Mouse (Mus musculus): ENCODE data around the gene Lrrk1. TPM values are rescaled to one million over a fixed set of nuclear protein-coding genes. Genes with fewer than 3 reads are reported as not detected.

The Lrrk1 gene
- polyA plus RNA-seq, 1 experiment = 76.4 TPM

DNA sequence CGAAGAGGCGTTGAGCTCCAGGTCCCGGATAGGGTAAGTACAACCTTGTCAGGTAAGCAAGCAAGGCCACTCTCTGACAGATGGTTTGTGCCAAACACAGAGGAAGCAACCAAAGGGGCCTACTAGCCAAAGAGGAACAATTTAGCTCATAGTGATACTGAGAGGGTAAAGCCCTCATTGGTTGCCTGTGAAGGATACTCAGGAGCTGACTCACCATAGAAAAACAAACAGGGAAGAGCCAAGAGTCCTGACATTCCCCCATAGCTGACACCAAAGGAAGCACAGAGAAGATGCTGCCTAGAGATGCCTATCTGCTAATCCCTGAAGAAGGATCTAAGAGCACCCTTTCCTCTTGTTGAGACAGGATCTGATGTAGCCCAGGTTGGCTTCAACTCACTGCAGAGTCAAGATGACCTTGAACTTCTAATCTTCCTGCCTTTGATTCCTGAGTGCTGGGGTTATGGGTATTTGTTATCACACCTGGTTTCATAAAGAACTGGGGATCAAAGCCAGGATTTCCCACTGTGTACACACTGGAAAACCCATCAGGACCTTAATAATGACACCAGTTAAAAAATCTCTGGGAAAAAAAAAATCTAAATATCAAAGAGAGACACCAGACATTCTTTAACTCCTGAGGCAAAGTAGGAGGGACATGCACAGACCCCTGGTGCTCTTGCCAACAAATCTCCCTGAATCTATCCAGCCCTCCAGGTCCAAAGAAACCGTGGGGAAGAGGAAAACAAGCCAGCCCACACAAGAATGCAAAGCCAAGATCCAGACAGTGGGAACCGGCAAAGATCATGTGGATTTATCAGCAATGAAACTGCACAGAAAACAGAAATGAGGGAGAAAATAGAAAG lies 18.8 kb downstream of the Lrrk1 start:
- peaks cover 9% of the 10 kb centered on the region for H3K4me1 ChIP-seq (ENCODE audit: control insufficient read depth, insufficient read depth, low read length)
- 57% methylated on average over 5 of the region's 5 CpGs for WGBS
- H3K4me3 ChIP-seq (replicated peaks; ENCODE audit: extremely low read depth, low read depth, low read length) = no peak overlapping the region
- DNase-seq = no peak
- no peak for TF ChIP-seq POLR2A (IDR thresholded peaks at IDR 0.05; ENCODE audit: borderline replicate concordance, extremely low read depth, low read depth, low read length)
- no peak for TF ChIP-seq CTCF (IDR thresholded peaks at IDR 0.05; ENCODE audit: insufficient read depth, low read length)

DNA sequence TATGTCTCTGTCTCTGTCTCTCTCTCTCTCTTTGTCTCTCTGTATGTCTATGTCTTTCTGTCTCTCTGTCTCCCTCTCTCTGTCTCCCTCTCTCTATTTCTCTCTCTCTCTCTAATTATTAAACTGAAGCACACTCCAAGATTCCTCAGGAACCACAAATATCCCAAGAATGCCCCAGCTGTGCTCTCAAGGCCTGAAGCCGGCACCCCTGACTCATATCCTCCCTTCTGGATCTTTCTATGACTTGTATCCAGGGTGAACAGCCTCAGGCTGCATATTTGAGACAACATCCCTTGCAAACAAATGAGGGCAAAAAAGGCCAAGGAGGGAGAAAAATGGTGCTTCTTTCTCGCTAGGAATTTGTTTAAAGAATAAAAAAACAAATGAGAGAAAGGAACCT lies 22.2 kb downstream of the Lrrk1 start, which contains the start of gene Gm10974:
Gm10974 (plus strand) TSS at position 2 of the 400 bp plus-strand sequence.
- WGBS = 36% methylated on average over 2 of the region's 2 CpGs
- H3K4me1 ChIP-seq (ENCODE audit: control insufficient read depth, insufficient read depth, low read length) = peaks cover 9% of the 10 kb centered on the region
- TF ChIP-seq POLR2A (IDR thresholded peaks at IDR 0.05; ENCODE audit: borderline replicate concordance, extremely low read depth, low read depth, low read length) = no peak
- no peak for DNase-seq
- no peak within 1 kb of the TSS for H3K4me3 ChIP-seq (replicated peaks; ENCODE audit: extremely low read depth, low read depth, low read length)

DNA sequence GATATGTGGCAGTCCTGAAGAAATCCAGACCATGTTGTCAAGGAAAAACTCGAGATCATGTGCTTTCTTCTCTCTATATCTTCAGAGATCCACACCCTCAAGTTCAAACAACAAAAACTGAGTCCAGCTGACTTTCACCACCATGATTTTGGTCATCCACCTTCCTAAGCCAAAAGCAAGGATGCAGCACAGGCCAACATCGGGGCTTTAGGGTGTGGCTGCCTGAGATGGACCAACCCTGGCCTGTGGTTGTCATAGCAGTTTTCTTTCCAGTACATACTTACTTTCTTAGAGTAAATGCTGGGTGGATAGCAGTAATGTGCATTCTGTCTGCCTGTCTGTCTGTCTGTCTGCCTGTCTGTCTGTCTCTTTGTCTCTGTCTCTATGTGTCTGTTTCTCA lies 22.7 kb downstream of the Lrrk1 start:
- Histone ChIP-seq H3K4me1 (ENCODE audit: control insufficient read depth, insufficient read depth, low read length) (peaks cover 9% of the 10 kb centered on the region), H3K4me3 (replicated peaks; ENCODE audit: extremely low read depth, low read depth, low read length) (no peak overlapping the region)
- no peak for DNase-seq
- TF ChIP-seq POLR2A (IDR thresholded peaks at IDR 0.05; ENCODE audit: borderline replicate concordance, extremely low read depth, low read depth, low read length) = no peak
- TF ChIP-seq CTCF (IDR thresholded peaks at IDR 0.05; ENCODE audit: insufficient read depth, low read length) = no peak
- 48% methylated on average over 2 of the region's 2 CpGs for WGBS

DNA sequence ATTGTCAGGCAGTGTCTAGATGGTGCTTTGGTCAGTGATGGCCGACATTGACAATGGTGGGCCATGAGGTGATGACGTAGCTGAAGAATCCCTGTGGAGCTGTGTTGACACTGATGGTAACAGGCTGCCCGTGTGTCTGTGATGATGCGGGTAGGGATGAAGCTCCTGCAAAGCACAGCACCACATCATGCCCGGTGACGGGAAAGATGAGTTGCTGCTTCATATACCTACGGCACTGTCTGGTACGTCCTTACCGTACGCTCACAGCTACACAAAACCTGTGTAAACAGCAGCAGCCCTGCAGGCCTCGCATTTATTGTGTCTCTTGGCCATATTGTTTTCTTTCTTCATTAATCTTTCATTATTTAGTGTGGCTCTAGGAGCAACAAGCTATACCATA lies 23.7 kb downstream of the Lrrk1 start:
- Histone ChIP-seq H3K4me3 (replicated peaks; ENCODE audit: extremely low read depth, low read depth, low read length) (no peak overlapping the region), H3K4me1 (ENCODE audit: control insufficient read depth, insufficient read depth, low read length) (peaks cover 7% of the 10 kb centered on the region)
- WGBS = 94% methylated on average over 11 of the region's 11 CpGs
- no peak for DNase-seq
- no peak for TF ChIP-seq CTCF (IDR thresholded peaks at IDR 0.05; ENCODE audit: insufficient read depth, low read length)

DNA sequence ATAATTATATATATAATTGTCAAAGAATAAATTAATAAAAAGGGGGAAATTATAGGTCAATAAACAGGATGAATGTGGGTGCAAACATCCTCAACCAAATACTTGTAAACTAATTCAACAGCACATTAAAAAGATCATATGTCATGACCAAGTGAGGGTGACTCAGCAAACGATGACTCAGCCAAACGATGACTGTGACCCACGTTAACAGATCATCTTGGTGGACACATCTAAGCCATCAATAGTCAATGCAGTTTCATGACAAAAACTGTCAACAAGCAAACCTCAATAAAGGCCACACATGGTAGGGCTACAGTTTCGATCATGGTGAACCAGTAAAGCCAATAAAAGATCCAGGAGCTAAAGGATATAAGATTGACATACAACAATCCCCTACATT lies 29.1 kb downstream of the Lrrk1 start:
- Histone ChIP-seq H3K4me3 (replicated peaks; ENCODE audit: extremely low read depth, low read depth, low read length) (no peak overlapping the region), H3K4me1 (ENCODE audit: control insufficient read depth, insufficient read depth, low read length) (peaks cover 2% of the 10 kb centered on the region; the same call in 1 of the 2 replicates)
- no peak for DNase-seq
- TF ChIP-seq CTCF (IDR thresholded peaks at IDR 0.05; ENCODE audit: insufficient read depth, low read length) (no peak), POLR2A (IDR thresholded peaks at IDR 0.05; ENCODE audit: borderline replicate concordance, extremely low read depth, low read depth, low read length) (no peak)
- WGBS = 87% methylated on average over 4 of the region's 4 CpGs

DNA sequence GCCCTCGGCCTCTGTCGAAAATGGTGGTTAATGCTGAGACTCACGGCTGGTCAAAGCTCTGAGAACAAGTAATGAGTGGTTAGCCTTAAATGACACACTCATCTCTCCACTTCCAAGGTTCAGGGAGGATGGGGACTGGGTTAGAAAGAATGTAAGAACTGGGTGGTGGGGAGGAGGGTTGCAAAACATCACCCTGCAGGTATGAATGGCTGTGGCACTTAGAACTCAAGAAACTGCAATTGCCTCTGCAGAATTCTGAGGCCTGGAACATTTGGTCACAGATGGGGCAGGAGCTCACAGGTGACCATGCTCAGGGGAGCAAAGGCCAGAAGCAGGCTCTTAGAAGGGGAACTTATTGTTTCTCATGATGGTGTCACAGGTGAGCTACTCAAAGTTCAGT lies 29.7 kb downstream of the Lrrk1 start:
- no peak overlapping the region for H3K4me3 ChIP-seq (replicated peaks; ENCODE audit: extremely low read depth, low read depth, low read length)
- peaks cover 2% of the 10 kb centered on the region; the same call in 1 of the 2 replicates for H3K4me1 ChIP-seq (ENCODE audit: control insufficient read depth, insufficient read depth, low read length)
- WGBS = 89% methylated on average over 3 of the region's 3 CpGs
- DNase-seq = no peak
- TF ChIP-seq POLR2A (IDR thresholded peaks at IDR 0.05; ENCODE audit: borderline replicate concordance, extremely low read depth, low read depth, low read length) (no peak), CTCF (IDR thresholded peaks at IDR 0.05; ENCODE audit: insufficient read depth, low read length) (no peak)

DNA sequence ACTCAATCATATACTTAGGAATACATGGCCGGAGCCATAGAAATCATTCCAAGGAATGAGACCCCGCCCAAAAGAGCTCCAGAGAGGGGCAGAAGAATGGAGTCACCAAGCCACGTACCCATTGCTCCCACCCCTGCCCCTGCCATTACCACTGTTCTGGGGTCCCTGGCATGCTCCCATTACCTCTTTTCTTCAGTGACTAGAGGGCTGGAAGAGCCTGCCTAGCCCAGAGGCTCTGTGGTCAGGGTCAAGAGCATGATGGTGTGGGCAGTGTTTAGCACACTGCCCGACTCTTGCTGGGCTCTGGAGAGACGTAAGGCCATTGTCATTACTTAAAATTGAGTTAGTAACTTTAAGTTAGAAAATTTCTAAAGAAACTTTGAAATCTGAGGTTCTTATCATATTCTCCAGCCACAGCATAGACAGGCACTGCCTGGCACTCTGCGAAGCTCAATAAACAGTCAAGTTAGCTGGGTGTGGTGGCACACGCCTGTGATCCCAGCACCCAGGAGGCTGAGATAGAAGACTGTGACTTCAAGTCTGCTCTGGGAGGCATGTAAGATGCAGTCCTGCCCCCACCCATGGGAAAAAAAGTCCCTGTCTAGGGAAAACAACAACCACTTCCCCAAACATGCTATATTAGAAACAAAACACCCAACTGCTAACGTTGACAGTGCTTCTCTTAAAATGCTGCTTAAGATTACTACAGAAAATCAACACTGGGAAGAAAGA lies 32.2 kb downstream of the Lrrk1 start:
- TF ChIP-seq POLR2A (IDR thresholded peaks at IDR 0.05; ENCODE audit: borderline replicate concordance, extremely low read depth, low read depth, low read length) = no peak
- TF ChIP-seq CTCF (IDR thresholded peaks at IDR 0.05; ENCODE audit: insufficient read depth, low read length) = no peak
- no peak overlapping the region for H3K4me3 ChIP-seq (replicated peaks; ENCODE audit: extremely low read depth, low read depth, low read length)
- H3K4me1 ChIP-seq (ENCODE audit: control insufficient read depth, insufficient read depth, low read length) = peaks cover 2% of the 10 kb centered on the region; the same call in 1 of the 2 replicates
- WGBS = 70% methylated on average over 8 of the region's 8 CpGs
- no peak for DNase-seq

DNA sequence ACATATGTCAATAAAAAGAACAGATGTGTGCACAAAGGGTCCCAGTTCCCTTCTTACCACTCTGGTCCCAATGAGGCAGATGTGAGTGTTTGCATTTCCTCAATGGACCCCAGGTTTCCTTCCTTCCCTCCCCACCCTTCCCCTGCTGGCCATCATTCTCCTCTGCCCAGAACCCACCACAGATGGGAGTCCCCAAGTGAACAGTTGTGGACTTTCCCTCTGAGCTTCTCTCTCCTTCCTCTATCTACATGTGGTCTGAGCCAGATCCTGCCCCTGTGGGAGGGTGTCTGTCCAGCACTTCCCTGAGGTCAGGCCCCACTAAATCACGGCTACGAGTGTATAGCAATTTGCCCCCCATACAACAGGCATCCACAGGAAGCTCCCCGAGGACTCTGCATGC lies 33.2 kb downstream of the Lrrk1 start:
- 67% methylated on average over 3 of the region's 3 CpGs for WGBS
- no peak for TF ChIP-seq POLR2A (IDR thresholded peaks at IDR 0.05; ENCODE audit: borderline replicate concordance, extremely low read depth, low read depth, low read length)
- no peak for TF ChIP-seq CTCF (IDR thresholded peaks at IDR 0.05; ENCODE audit: insufficient read depth, low read length)

DNA sequence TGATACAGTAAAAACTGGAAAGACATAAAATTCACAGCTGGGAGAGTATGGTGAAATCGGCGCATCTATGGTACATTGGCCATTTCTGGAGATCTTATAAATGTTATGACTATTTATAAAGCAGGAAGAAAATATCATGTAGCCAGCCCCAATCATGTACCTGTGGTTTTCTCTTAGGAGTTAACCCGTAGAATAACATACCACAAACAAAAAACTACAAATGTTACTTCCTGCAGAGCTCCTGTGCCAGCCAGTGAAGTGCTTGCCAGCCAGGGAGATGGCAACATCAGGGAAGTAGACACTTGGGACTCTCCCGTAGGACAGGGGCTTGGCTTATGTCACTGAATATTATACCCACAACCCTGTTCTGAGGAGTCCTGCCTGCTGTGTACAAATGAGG lies 37.1 kb downstream of the Lrrk1 start:
- H3K4me3 ChIP-seq (replicated peaks; ENCODE audit: extremely low read depth, low read depth, low read length) = no peak overlapping the region
- 62% methylated on average over 4 of the region's 4 CpGs for WGBS
- TF ChIP-seq POLR2A (IDR thresholded peaks at IDR 0.05; ENCODE audit: borderline replicate concordance, extremely low read depth, low read depth, low read length) = no peak
- TF ChIP-seq CTCF (IDR thresholded peaks at IDR 0.05; ENCODE audit: insufficient read depth, low read length) = no peak
- DNase-seq = no peak
- H3K4me1 ChIP-seq (ENCODE audit: control insufficient read depth, insufficient read depth, low read length) = 0 out of 2 replicates have a peak, but pooled peaks cover 2% of the 10 kb centered on the region

More for the DNA sequence above, 33.2 kb downstream of the Lrrk1 start:
- peaks cover 2% of the 10 kb centered on the region; the same call in 1 of the 2 replicates for H3K4me1 ChIP-seq (ENCODE audit: control insufficient read depth, insufficient read depth, low read length)
- no peak overlapping the region for H3K4me3 ChIP-seq (replicated peaks; ENCODE audit: extremely low read depth, low read depth, low read length)
- DNase-seq = no peak
